Mouse (Mus musculus) hindbrain, embryonic 11.5 days (tissue): Measurements from ENCODE around the gene Smim20. TPM values are rescaled to one million over a fixed set of nuclear protein-coding genes. Genes with fewer than 3 reads are reported as not detected.

ENCODE experiments used
- ATAC-seq: fragments of 200-750 bp; cut with Nextera tagmentation; 2 replicates; pipeline ENCODE4 v1.8.0; 2017; ENCODE audit warnings: mild to moderate bottlenecking, moderate TSS enrichment, moderate library complexity; ENCODE audit not compliant: low FRiP score
- DNase-seq: peaks from one replicate; pipeline ENCODE4 v3.0.0-alpha.2; 2015; ENCODE audit warnings: low spot score
- H3K27ac ChIP-seq: fragments of 300-500 bp; sonication (generic); 2 replicates; pipeline ENCODE4 v1.5.1; 2014; ENCODE audit warnings: mild to moderate bottlenecking, low read depth, low read length
- H3K27me3 ChIP-seq: fragments of 300-500 bp; sonication (generic); 2 replicates; pipeline ENCODE4 v1.6.1; 2014; ENCODE audit warnings: mild to moderate bottlenecking, low read length, moderate library complexity, mixed read lengths; ENCODE audit not compliant: control insufficient read depth, insufficient read depth
- H3K36me3 ChIP-seq: fragments of 300-500 bp; sonication (generic); 2 replicates; pipeline ENCODE4 v1.6.1; 2014; ENCODE audit warnings: mild to moderate bottlenecking, low read length, moderate library complexity, mixed read lengths; ENCODE audit not compliant: control insufficient read depth, insufficient read depth
- H3K4me1 ChIP-seq: fragments of 300-500 bp; sonication (generic); replicated peaks from 2 replicates; pipeline ENCODE4 v1.6.1; 2014; ENCODE audit warnings: low read length, mixed read lengths; ENCODE audit not compliant: control insufficient read depth, insufficient read depth
- H3K4me2 ChIP-seq: fragments of 300-500 bp; sonication (generic); replicated peaks from 2 replicates; pipeline ENCODE4 v1.6.1; 2014; ENCODE audit warnings: mild to moderate bottlenecking, low read depth, low read length
- H3K4me3 ChIP-seq: fragments of 300-500 bp; sonication (generic); 2 replicates; pipeline ENCODE4 v1.5.1; 2014; ENCODE audit warnings: low read depth, low read length
- H3K9ac ChIP-seq: fragments of 300-500 bp; sonication (generic); 2 replicates; pipeline ENCODE4 v1.6.1; 2014; ENCODE audit warnings: low read depth, low read length
- H3K9me3 ChIP-seq: fragments of 300-500 bp; sonication (generic); 2 replicates; pipeline ENCODE4 v1.6.1; 2016; ENCODE audit warnings: low read length; ENCODE audit not compliant: control insufficient read depth
- WGBS: fragments of 180-500 bp; shearing (Covaris S2); extraction: QIAGEN DNeasy Blood & Tissue Kit; methylation state at CpG from one replicate; pipeline ENCODE4 v1.1.7; 2014; 5-methylcytosine and 5-hydroxymethylcytosine counted together
- polyA plus RNA-seq: library from polyadenylated mRNA; unstranded; fragments of >200 nt; fragmentation: Nextera tagmentation; extraction: Ambion mirVana; gene quantifications from 2 replicates; pipeline ENCODE4 v1.2.1, GENCODE M21; 2014

Smim20 gene
- polyA plus RNA-seq, 1 experiment from 2014 or later = 69.2 TPM

- H3K9ac ChIP-seq = no peak overlapping the region
- H3K4me3 ChIP-seq = no peak overlapping the region
- peak; percentile 23; the same call in 1 of the 2 replicates for ATAC-seq
- DNase-seq = no peak
- WGBS = 45% methylated on average over 11 of the region's 11 CpGs
- H3K4me2 ChIP-seq = no peak overlapping the region
- H3K27me3 ChIP-seq = no peaks in the 10 kb centered on the region
- no peaks in the 10 kb centered on the region for H3K36me3 ChIP-seq
- H3K27ac ChIP-seq = no peak overlapping the region
- H3K4me1 ChIP-seq = no peaks in the 10 kb centered on the region; the same call in 1 of the 2 replicates
- H3K9me3 ChIP-seq = no peaks in the 10 kb centered on the region
Observed at GRCm38 (mm10) chr5:53239831-53240440, 26.9 kb upstream of the Smim20 start.

- ATAC-seq = peak; percentile 20; the same call in 1 of the 2 replicates
- Histone ChIP-seq H3K27me3 (no peaks in the 10 kb centered on the region), H3K9ac (no peak overlapping the region)
Observed at GRCm38 (mm10) chr5:53241109-53241508, 25.8 kb upstream of the Smim20 start.

GRCm38 (mm10) chr5:53241963-53242362, 24.9 kb upstream of the Smim20 start:
- H3K9me3 ChIP-seq = no peaks in the 10 kb centered on the region
- no peaks in the 10 kb centered on the region for H3K27me3 ChIP-seq
- DNase-seq (no peak), ATAC-seq (no peak)
- H3K4me1 ChIP-seq = no peaks in the 10 kb centered on the region
- H3K4me3 ChIP-seq = no peak overlapping the region
- no peak overlapping the region for H3K27ac ChIP-seq
- H3K36me3 ChIP-seq = no peaks in the 10 kb centered on the region
- 79% methylated on average over 5 of the region's 5 CpGs for WGBS
- H3K4me2 ChIP-seq = no peak overlapping the region
- H3K9ac ChIP-seq = no peak overlapping the region

More at GRCm38 (mm10) chr5:53241109-53241508, 25.8 kb upstream of the Smim20 start:
- no peak overlapping the region for H3K4me2 ChIP-seq
- H3K4me3 ChIP-seq = no peak overlapping the region
- no peaks in the 10 kb centered on the region for H3K4me1 ChIP-seq
- no peaks in the 10 kb centered on the region for H3K9me3 ChIP-seq
- H3K36me3 ChIP-seq = no peaks in the 10 kb centered on the region
- H3K27ac ChIP-seq = no peak overlapping the region
- no peak for DNase-seq
- WGBS = 57% methylated on average over 2 of the region's 2 CpGs

GRCm38 (mm10) chr5:53242865-53243499, 23.9 kb upstream of the Smim20 start:
- no peak for DNase-seq
- Histone ChIP-seq H3K9ac (no peak overlapping the region), H3K36me3 (no peaks in the 10 kb centered on the region), H3K27me3 (no peaks in the 10 kb centered on the region; the same call in 1 of the 2 replicates), H3K4me2 (no peak overlapping the region), H3K4me3 (no peak overlapping the region), H3K9me3 (no peaks in the 10 kb centered on the region), H3K27ac (no peak overlapping the region), H3K4me1 (no peaks in the 10 kb centered on the region)
- no peak for ATAC-seq
- 91% methylated on average over 7 of the region's 7 CpGs for WGBS

DNA sequence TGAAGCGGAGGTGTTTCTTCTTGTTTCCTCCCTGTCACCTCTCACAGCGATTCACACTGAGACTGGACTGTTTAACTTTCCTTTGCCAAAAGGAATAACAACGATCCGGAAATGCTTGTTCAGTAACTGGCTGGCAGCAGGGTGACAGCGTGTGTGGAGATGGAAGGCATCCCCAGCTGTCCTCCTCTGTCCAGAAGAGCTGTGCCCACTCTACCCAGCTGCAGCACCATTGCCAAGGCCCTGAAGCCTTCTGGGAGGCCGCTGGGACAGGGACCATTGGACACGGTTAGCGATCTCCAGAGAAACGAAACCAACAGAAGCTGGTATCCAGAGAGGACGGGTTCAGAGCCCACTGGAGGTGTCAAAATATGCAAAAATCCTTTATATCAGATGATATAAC, 22.9 kb upstream of the Smim20 start:
- H3K27me3 ChIP-seq = no peaks in the 10 kb centered on the region; the same call in 1 of the 2 replicates
- H3K4me2 ChIP-seq = no peak overlapping the region
- no peak for ATAC-seq
- no peaks in the 10 kb centered on the region for H3K4me1 ChIP-seq
- no peak overlapping the region for H3K27ac ChIP-seq
- no peak overlapping the region for H3K9ac ChIP-seq
- DNase-seq = no peak
- no peaks in the 10 kb centered on the region for H3K36me3 ChIP-seq
- no peaks in the 10 kb centered on the region for H3K9me3 ChIP-seq
- H3K4me3 ChIP-seq = no peak overlapping the region
- WGBS = 77% methylated on average over 10 of the region's 10 CpGs

- no peaks in the 10 kb centered on the region for H3K36me3 ChIP-seq
- H3K4me2 ChIP-seq = no peak overlapping the region
- 40% methylated on average over 11 of the region's 11 CpGs for WGBS
- DNase-seq (no peak), ATAC-seq (0 out of 2 replicates have a peak, but pooled peaks have one; percentile 31)
- H3K4me1 ChIP-seq = no peaks in the 10 kb centered on the region
- H3K9me3 ChIP-seq = no peaks in the 10 kb centered on the region
- peaks cover 2% of the 10 kb centered on the region for H3K27me3 ChIP-seq
- no peak overlapping the region for H3K27ac ChIP-seq
- no peak overlapping the region for H3K4me3 ChIP-seq
- no peak overlapping the region for H3K9ac ChIP-seq
Observed at GRCm38 (mm10) chr5:53248499-53248898, 18.4 kb upstream of the Smim20 start.

DNA sequence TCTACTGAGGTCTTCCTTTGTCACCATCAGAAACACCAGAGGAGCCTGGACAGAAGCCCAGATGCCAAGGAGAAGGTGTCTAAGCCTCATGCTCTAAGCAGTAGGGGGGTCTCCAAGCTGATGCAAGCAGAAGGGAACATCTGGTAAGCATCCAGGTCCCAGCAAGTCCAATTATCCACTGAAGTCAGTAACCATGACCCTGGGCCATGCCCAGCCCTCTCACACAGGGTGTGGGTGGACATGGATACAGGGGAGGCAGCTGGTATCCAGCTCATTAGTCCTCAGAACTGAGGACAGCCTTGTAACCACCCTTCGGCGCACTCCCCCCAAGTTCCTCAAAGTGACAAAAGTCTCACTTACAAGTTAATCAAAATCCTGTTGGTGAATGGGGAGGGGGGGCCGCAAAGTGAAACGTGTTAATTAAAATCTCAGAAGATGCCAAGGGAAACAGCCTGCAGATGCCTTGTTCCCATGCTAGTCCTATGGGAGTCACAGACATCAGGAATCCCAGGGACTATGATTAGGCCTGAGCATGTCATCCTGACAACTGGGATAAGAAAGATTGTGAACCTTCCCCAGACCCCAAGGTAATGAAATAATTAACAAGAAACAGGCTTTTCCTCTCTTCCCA, 17.3 kb upstream of the Smim20 start:
- DNase-seq (no peak), ATAC-seq (peak; percentile 70)
- H3K4me2 ChIP-seq = no peak overlapping the region
- no peak overlapping the region for H3K9ac ChIP-seq
- H3K27ac ChIP-seq = no peak overlapping the region
- peaks cover 2% of the 10 kb centered on the region for H3K27me3 ChIP-seq
- H3K9me3 ChIP-seq = no peaks in the 10 kb centered on the region
- H3K36me3 ChIP-seq = no peaks in the 10 kb centered on the region
- WGBS = 76% methylated on average over 4 of the region's 4 CpGs
- H3K4me3 ChIP-seq = no peak overlapping the region
- H3K4me1 ChIP-seq = no peaks in the 10 kb centered on the region

GRCm38 (mm10) chr5:53254154-53254553, 12.7 kb upstream of the Smim20 start:
- DNase-seq (no peak), ATAC-seq (no peak)
- Histone ChIP-seq H3K9ac (no peak overlapping the region), H3K4me3 (no peak overlapping the region), H3K9me3 (no peaks in the 10 kb centered on the region), H3K27me3 (peaks cover 2% of the 10 kb centered on the region; the same call in 1 of the 2 replicates), H3K4me1 (no peaks in the 10 kb centered on the region), H3K27ac (no peak overlapping the region), H3K36me3 (no peaks in the 10 kb centered on the region), H3K4me2 (no peak overlapping the region)
- 79% methylated on average over 5 of the region's 5 CpGs for WGBS
